Mouse (Mus musculus) spleen, adult 2 months (tissue): ENCODE data around the gene Cox6a1. TPM values are rescaled to one million over a fixed set of nuclear protein-coding genes. Genes with fewer than 3 reads are reported as not detected.

ENCODE experiments used
- DNase-seq, 2 experiments: peaks; one replicate each; pipeline versions ENCODE4 v3.0.0 to v3.0.0-alpha.2; 2012 to 2021; ENCODE audit warnings: low spot score in 2 of 2, low read depth in 1 of 2
- H3K27ac ChIP-seq: fragments of 200-500 bp; 2 replicates; pipeline ENCODE4 v1.5.1; 2012; ENCODE audit warnings: low read length, inconsistent platforms; ENCODE audit not compliant: insufficient read depth
- H3K27me3 ChIP-seq: fragments of 200-500 bp; 2 replicates; pipeline ENCODE4 v1.6.1; 2012; ENCODE audit warnings: mild to moderate bottlenecking, moderate library complexity, low read length, inconsistent platforms; ENCODE audit not compliant: control insufficient read depth, insufficient read depth
- H3K36me3 ChIP-seq: fragments of 200-500 bp; 2 replicates; pipeline ENCODE4 v1.6.1; 2012; ENCODE audit warnings: mild to moderate bottlenecking, low read length, inconsistent platforms; ENCODE audit not compliant: control insufficient read depth, insufficient read depth
- H3K4me1 ChIP-seq: fragments of 200-500 bp; 2 replicates; pipeline ENCODE4 v1.6.1; 2011; ENCODE audit warnings: inconsistent platforms; ENCODE audit not compliant: control insufficient read depth, insufficient read depth, insufficient read length
- H3K4me3 ChIP-seq: fragments of 200-500 bp; 2 replicates; pipeline ENCODE4 v1.5.1; 2011; ENCODE audit warnings: mild to moderate bottlenecking, inconsistent platforms; ENCODE audit not compliant: insufficient read depth, insufficient read length; ENCODE audit errors: extremely low read depth
- CTCF ChIP-seq: fragments of 200-500 bp; IDR thresholded peaks from 2 replicates; pipeline ENCODE4 v1.5.1; 2011; ENCODE audit warnings: mild to moderate bottlenecking, inconsistent platforms; ENCODE audit not compliant: insufficient read depth, insufficient read length, insufficient replicate concordance; ENCODE audit errors: extremely low read depth
- POLR2A ChIP-seq: fragments of 200-500 bp; IDR thresholded peaks from 2 replicates; pipeline ENCODE4 v1.6.1; 2011; ENCODE audit warnings: low read depth, low read length, inconsistent platforms
- WGBS: fragments of 180-500 bp; shearing (Covaris S2); methylation state at CpG from one replicate; pipeline ENCODE4 v1.1.7; 2018; 5-methylcytosine and 5-hydroxymethylcytosine counted together
- polyA plus RNA-seq: library from polyadenylated mRNA; depleted of rRNA; stranded (reverse); fragments of >200 nt; gene quantifications from 2 replicates; pipeline ENCODE4 v1.2.3, GENCODE M21; 2012; rRNA removed

Gene Cox6a1
- 777 and 1,352 TPM in 2 replicates for polyA plus RNA-seq

- H3K27ac ChIP-seq: peak within 1 kb of the TSS; percentile 82
- TF ChIP-seq POLR2A: peak; percentile 58; the same call in 1 of the 2 replicates
- no peak for TF ChIP-seq CTCF
- WGBS: under 1% methylated on average over 61 of the region's 74 CpGs
- peaks cover 2% of the 10 kb centered on the region; the same call in 1 of the 2 replicates for H3K4me1 ChIP-seq
- peak within 1 kb of the TSS; percentile 94 for H3K4me3 ChIP-seq
- H3K27me3 ChIP-seq: no peaks in the 10 kb centered on the region
- peak; percentile 98 to 99 for DNase-seq
- H3K36me3 ChIP-seq: peaks cover 13% of the 10 kb centered on the region
Measured at GRCm38 (mm10) chr5:115348546-115349224, at the start of gene Cox6a1. TSS of gene Cox6a1 (minus strand) at chr5:115348981.

DNA sequence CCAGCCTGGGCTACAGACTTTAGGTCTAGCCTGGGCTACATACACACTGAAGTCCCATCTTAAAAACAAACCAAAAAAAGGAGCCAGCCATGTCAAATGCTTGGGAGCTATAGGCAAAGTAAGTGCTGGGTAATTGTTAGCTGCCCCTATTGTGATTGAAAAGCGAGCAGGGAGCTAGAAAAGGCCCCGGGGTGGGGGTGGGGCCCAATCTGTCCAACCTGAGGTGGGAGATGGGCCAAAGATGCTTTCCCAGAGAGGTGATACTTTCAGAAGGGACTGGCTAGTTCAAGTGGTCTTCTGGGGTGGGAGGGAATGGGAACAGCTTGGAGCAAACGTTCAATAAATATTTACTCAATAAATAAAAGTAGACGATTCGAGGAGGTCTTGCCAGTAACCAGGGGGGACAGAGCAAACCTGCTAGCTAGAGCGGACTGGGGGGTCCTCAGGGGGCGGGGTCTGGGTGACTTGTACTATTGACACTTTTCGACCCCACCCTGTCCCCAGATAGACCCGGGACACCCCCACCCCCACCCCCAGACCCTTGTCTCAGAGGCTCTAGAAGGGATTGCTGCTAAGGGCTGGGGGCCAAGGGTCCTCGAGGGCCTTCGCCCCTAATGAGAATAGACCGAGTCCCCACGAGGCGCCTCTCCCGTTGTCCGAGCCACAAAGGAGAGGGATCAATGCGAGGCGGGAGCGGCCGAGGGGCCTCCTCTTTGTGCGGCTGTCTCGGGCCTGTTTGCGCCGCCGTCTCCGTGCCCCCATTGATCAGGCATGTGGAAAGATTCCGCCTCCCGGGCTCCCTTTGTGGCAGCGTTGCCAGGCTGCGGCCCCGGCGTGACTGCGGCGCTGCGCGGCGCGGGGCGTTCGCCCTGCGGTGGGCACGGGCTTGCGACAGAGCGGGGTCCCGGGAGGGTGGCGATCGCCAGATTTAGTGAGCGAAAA is 49.3 kb upstream of the Cox6a1 start:
- 16% methylated on average over 48 of the region's 48 CpGs for WGBS
- Histone ChIP-seq H3K4me1 (peaks cover 2% of the 10 kb centered on the region; the same call in 1 of the 2 replicates), H3K27me3 (peaks cover 12% of the 10 kb centered on the region), H3K36me3 (no peaks in the 10 kb centered on the region), H3K27ac (no peak overlapping the region), H3K4me3 (no peak overlapping the region)
- no peak for TF ChIP-seq POLR2A
- no peak for TF ChIP-seq CTCF
- DNase-seq: no peak

DNA sequence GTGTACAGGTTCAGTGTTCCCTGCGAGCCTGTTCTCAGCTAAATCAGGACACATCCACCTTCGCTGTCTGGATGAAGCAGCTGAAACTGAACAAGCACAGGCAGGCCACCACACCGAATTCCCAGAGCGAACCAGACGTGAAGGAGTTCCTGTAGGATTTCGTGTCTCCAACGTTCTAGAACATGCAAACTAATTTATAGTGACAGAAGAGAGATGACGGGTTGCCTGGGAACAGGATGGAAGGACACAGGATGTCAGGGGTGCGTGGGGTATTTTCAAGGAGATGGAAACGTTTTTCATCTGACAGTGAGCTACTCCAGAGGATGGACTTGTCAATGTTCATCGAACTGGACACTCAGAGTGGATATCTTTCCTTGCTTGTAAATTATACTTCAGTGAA is 47.9 kb upstream of the Cox6a1 start:
- no peak overlapping the region for H3K4me3 ChIP-seq
- H3K4me1 ChIP-seq: peaks cover 2% of the 10 kb centered on the region; the same call in 1 of the 2 replicates
- H3K27me3 ChIP-seq: peaks cover 12% of the 10 kb centered on the region
- 67% methylated on average over 11 of the region's 11 CpGs for WGBS
- no peak for TF ChIP-seq CTCF
- no peak for TF ChIP-seq POLR2A
- no peaks in the 10 kb centered on the region for H3K36me3 ChIP-seq
- no peak for DNase-seq
- no peak overlapping the region for H3K27ac ChIP-seq

- Histone ChIP-seq H3K27ac (no peak overlapping the region), H3K27me3 (peaks cover 12% of the 10 kb centered on the region), H3K4me1 (peaks cover 2% of the 10 kb centered on the region; the same call in 1 of the 2 replicates), H3K4me3 (no peak overlapping the region), H3K36me3 (no peaks in the 10 kb centered on the region)
- 15% methylated on average over 10 of the region's 10 CpGs for WGBS
- TF ChIP-seq CTCF (no peak), POLR2A (no peak)
- no peak for DNase-seq
Measured at GRCm38 (mm10) chr5:115394836-115395235, 46.1 kb upstream of the Cox6a1 start.

GRCm38 (mm10) chr5:115394223-115394622 is 45.4 kb upstream of the Cox6a1 start:
- peaks cover 2% of the 10 kb centered on the region; the same call in 1 of the 2 replicates for H3K4me1 ChIP-seq
- 23% methylated on average over 8 of the region's 8 CpGs for WGBS
- no peak overlapping the region for H3K4me3 ChIP-seq
- no peak overlapping the region for H3K27ac ChIP-seq
- no peaks in the 10 kb centered on the region for H3K36me3 ChIP-seq
- TF ChIP-seq POLR2A (no peak), CTCF (no peak)
- H3K27me3 ChIP-seq: peaks cover 12% of the 10 kb centered on the region
- DNase-seq: no peak

DNA sequence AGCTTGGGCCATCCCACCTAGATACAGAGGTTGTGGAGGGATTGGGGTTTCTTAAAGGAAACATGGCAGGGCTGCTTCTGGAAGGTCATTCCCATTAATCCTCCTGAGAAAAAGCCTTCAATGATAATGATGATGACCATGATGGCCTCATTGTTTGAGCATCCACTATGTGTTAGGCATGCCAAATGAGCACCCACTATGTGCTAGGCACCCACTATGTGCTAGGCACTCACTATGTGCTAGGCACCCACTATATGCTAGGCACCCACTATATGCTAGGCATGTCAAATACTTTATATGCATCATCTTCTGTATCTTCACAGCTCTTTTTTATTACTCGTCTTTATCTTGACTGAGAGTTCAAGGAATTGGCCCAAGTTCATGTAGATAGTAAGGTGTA is 44.2 kb upstream of the Cox6a1 start:
- TF ChIP-seq CTCF: no peak
- WGBS: 88% methylated on average over 1 of the region's 1 CpGs
- no peak for DNase-seq

More for the DNA sequence above, 44.2 kb upstream of the Cox6a1 start:
- Histone ChIP-seq H3K4me3 (no peak overlapping the region), H3K4me1 (no peaks in the 10 kb centered on the region), H3K27me3 (peaks cover 6% of the 10 kb centered on the region; the same call in 1 of the 2 replicates), H3K27ac (no peak overlapping the region), H3K36me3 (no peaks in the 10 kb centered on the region)
